ENCODE assay signal across 16 mouse cellular contexts in genomic region chr2:47363476-47363875, GRCm38 (mm10).
"Had no signal": no experiment of that assay in that cellular context is flagged by ENCODE, and none has a peak within 500 bp of the region (broad histone marks: within the 10 kb centered on the region; RNA-seq: fewer than 3 reads in every experiment).

No protein-coding gene starts in this region.

- H3K4me1 ChIP-seq: neural tube, embryonic 13.5 days; neural tube, embryonic 15.5 days; stomach, embryonic 15.5 days had no signal

- H3K27ac ChIP-seq: neural tube, embryonic 13.5 days; neural tube, embryonic 15.5 days; stomach, embryonic 15.5 days; stomach, postnatal 0 days had no signal

- H3K9ac ChIP-seq: neural tube, embryonic 13.5 days; neural tube, embryonic 15.5 days; stomach, embryonic 15.5 days had no signal

- H3K36me3 ChIP-seq: neural tube, embryonic 13.5 days; neural tube, embryonic 15.5 days; stomach, embryonic 15.5 days had no signal

- H3K4me2 ChIP-seq: neural tube, embryonic 13.5 days; neural tube, embryonic 15.5 days; stomach, embryonic 15.5 days had no signal

- H3K9me3 ChIP-seq: neural tube, embryonic 13.5 days; neural tube, embryonic 15.5 days; stomach, embryonic 15.5 days had no signal

- H3K27me3 ChIP-seq: neural tube, embryonic 13.5 days; neural tube, embryonic 15.5 days; stomach, embryonic 15.5 days had no signal

- H3K4me3 ChIP-seq: neural tube, embryonic 13.5 days; neural tube, embryonic 15.5 days; stomach, embryonic 15.5 days had no signal

- DNase-seq: retina, postnatal 1 day; right cerebral cortex, adult 18-20 months; right cerebral cortex, postnatal 14 days; right cerebral cortex, postnatal 25 days; right cerebral cortex, postnatal 4 days; spleen, adult 18-20 months; thymus, adult 18-20 months; thymus, adult 2 months; thymus, postnatal 14 days; thymus, postnatal 25 days; thymus, postnatal 36 days; thymus, postnatal 4 days had no signal
